Mouse (Mus musculus) neural tube, embryonic 15.5 days (tissue): Measurements from ENCODE around the gene Daam1. TPM values are rescaled to one million over a fixed set of nuclear protein-coding genes. Genes with fewer than 3 reads are reported as not detected.

Source experiments
- ATAC-seq: fragments of 200-750 bp; cut with Nextera tagmentation; 2 replicates; pipeline ENCODE4 v1.8.0; 2017; ENCODE audit warnings: mild to moderate bottlenecking, moderate TSS enrichment, moderate library complexity; ENCODE audit not compliant: low FRiP score
- H3K27ac ChIP-seq: fragments of 300-500 bp; sonication (generic); replicated peaks from 2 replicates; pipeline ENCODE4 v1.5.1; 2015; ENCODE audit warnings: mild to moderate bottlenecking, inconsistent platforms
- H3K27me3 ChIP-seq: fragments of 300-500 bp; sonication (generic); replicated peaks from 2 replicates; pipeline ENCODE4 v1.6.1; 2015; ENCODE audit warnings: inconsistent platforms
- H3K36me3 ChIP-seq: fragments of 300-500 bp; sonication (generic); 2 replicates; pipeline ENCODE4 v1.6.1; 2015; ENCODE audit warnings: inconsistent platforms
- H3K4me1 ChIP-seq: fragments of 300-500 bp; sonication (generic); 2 replicates; pipeline ENCODE4 v1.6.1; 2015; ENCODE audit warnings: inconsistent platforms
- H3K4me2 ChIP-seq: fragments of 300-500 bp; sonication (generic); 2 replicates; pipeline ENCODE4 v1.6.1; 2015; ENCODE audit warnings: inconsistent platforms, mild to moderate bottlenecking, moderate library complexity
- H3K4me3 ChIP-seq: fragments of 300-500 bp; sonication (generic); replicated peaks from 2 replicates; pipeline ENCODE4 v1.5.1; 2015; ENCODE audit warnings: mild to moderate bottlenecking, inconsistent platforms
- H3K9ac ChIP-seq: fragments of 300-500 bp; sonication (generic); replicated peaks from 2 replicates; pipeline ENCODE4 v1.6.1; 2015; ENCODE audit warnings: mild to moderate bottlenecking, inconsistent platforms
- H3K9me3 ChIP-seq: fragments of 300-500 bp; sonication (generic); replicated peaks from 2 replicates; pipeline ENCODE4 v1.6.1; 2016; ENCODE audit warnings: inconsistent platforms
- WGBS: fragments of 180-500 bp; shearing (Covaris S2); methylation state at CpG from one replicate; pipeline ENCODE4 v1.1.7; 2015; ENCODE audit warnings: mixed read lengths; 5-methylcytosine and 5-hydroxymethylcytosine counted together
- polyA plus RNA-seq: library from polyadenylated mRNA; unstranded; fragments of >200 nt; fragmentation: Nextera tagmentation; extraction: Ambion mirVana; gene quantifications from 2 replicates; pipeline ENCODE4 v1.2.1, GENCODE M21; 2015

The Daam1 gene
- polyA plus RNA-seq, 1 experiment from 2014 or later = 24.1 TPM

DNA sequence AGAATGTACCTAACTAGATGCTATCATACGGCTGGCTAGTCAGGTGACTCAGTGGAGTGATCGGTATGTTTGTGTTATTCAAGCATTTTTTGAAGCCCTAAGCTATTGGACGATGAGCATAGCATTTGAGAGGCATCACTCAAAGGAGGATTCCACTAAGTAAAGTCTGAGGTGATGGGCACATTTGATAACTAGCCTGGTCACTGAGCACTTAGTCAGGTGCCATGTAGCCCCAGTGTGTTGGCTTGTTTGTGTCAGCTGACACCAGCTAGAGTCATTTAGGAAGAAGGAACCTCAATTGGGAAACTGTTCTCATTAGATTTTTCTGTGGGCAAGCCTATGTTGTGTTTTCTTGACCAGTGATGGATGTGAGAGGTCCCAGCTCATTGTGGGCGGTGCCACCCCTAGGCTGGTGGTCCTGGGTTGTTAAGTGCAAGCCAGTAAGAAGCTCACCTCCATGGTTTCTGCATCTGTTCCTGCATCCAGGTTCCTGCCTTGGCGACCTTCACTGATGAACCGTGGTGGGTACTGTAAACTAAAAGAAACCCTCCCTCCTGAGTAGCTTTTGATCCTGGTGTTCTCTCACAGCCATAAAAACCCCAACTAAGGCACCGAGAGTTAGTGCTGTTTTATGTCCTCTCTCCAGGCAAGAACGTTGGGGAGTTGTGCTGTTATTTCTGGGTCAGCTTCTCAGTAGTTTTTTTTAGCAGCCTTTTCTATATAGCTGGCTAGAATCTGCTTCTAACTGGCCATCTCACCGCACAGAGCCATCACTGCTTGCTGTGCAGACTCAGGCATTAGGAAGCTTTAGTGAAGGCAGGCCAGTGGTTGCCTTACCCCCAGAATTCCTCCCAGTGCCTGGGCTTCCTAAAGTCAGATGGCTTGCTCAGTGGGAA, 36.7 kb downstream of the Daam1 start:
- Histone ChIP-seq H3K4me1 (peaks cover 25% of the 10 kb centered on the region), H3K4me3 (no peak overlapping the region), H3K27me3 (no peaks in the 10 kb centered on the region), H3K27ac (no peak overlapping the region), H3K4me2 (no peak overlapping the region), H3K36me3 (no peaks in the 10 kb centered on the region), H3K9ac (no peak overlapping the region), H3K9me3 (no peaks in the 10 kb centered on the region)
- ATAC-seq = no peak
- 51% methylated on average over 9 of the region's 9 CpGs for WGBS

DNA sequence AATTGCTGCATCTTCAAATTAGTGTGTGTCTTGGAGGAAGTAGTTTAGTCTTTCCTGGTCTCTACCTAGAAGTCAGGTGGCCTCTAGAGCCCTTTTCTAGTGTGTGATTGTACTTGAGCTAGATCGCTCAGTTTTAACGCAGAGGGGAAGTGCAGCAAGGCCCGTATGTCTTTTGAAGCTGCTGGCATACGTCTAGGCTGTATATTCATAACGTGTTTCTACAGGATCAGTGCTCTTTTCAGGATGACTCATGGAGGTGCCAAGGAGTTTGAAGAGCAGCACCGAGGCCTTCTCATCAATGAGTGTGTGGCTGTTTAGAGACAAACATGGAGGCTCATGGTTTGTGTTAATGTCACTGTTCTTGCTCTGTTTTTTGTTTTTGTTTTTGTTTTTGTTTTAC, 39.8 kb downstream of the Daam1 start:
- ATAC-seq = no peak

GRCm38 (mm10) chr12:71872330-71872729, 41.5 kb downstream of the Daam1 start:
- Histone ChIP-seq H3K4me2 (no peak overlapping the region), H3K27ac (no peak overlapping the region), H3K9me3 (no peaks in the 10 kb centered on the region), H3K4me1 (peaks cover 41% of the 10 kb centered on the region), H3K27me3 (no peaks in the 10 kb centered on the region), H3K9ac (no peak overlapping the region), H3K36me3 (no peaks in the 10 kb centered on the region), H3K4me3 (no peak overlapping the region)
- 87% methylated on average over 4 of the region's 4 CpGs for WGBS
- ATAC-seq = no peak

More for the DNA sequence above, 39.8 kb downstream of the Daam1 start:
- no peak overlapping the region for H3K4me2 ChIP-seq
- H3K9ac ChIP-seq = no peak overlapping the region
- H3K27me3 ChIP-seq = no peaks in the 10 kb centered on the region
- no peaks in the 10 kb centered on the region for H3K36me3 ChIP-seq
- H3K9me3 ChIP-seq = no peaks in the 10 kb centered on the region
- no peak overlapping the region for H3K4me3 ChIP-seq
- 88% methylated on average over 6 of the region's 6 CpGs for WGBS
- no peak overlapping the region for H3K27ac ChIP-seq
- H3K4me1 ChIP-seq = peaks cover 28% of the 10 kb centered on the region

- no peaks in the 10 kb centered on the region for H3K36me3 ChIP-seq
- H3K4me2 ChIP-seq = no peak overlapping the region
- ATAC-seq = no peak
- no peak overlapping the region for H3K9ac ChIP-seq
- H3K4me3 ChIP-seq = no peak overlapping the region
- WGBS = 94% methylated on average over 6 of the region's 6 CpGs
- no peak overlapping the region for H3K27ac ChIP-seq
- no peaks in the 10 kb centered on the region for H3K27me3 ChIP-seq
- H3K4me1 ChIP-seq = peaks cover 42% of the 10 kb centered on the region
- H3K9me3 ChIP-seq = no peaks in the 10 kb centered on the region
Observed at GRCm38 (mm10) chr12:71874561-71874960, 43.7 kb downstream of the Daam1 start.

- peaks cover 42% of the 10 kb centered on the region for H3K4me1 ChIP-seq
- no peaks in the 10 kb centered on the region for H3K9me3 ChIP-seq
- no peaks in the 10 kb centered on the region for H3K36me3 ChIP-seq
- H3K27me3 ChIP-seq = no peaks in the 10 kb centered on the region
- H3K4me2 ChIP-seq = no peak overlapping the region
- H3K9ac ChIP-seq = no peak overlapping the region
- ATAC-seq = no peak
- 90% methylated on average over 3 of the region's 3 CpGs for WGBS
- H3K27ac ChIP-seq = no peak overlapping the region
- no peak overlapping the region for H3K4me3 ChIP-seq
Observed at GRCm38 (mm10) chr12:71874984-71875383, 44.1 kb downstream of the Daam1 start.

GRCm38 (mm10) chr12:71875761-71876489, 45.0 kb downstream of the Daam1 start:
- Histone ChIP-seq H3K9ac (no peak overlapping the region), H3K9me3 (no peaks in the 10 kb centered on the region), H3K27ac (no peak overlapping the region), H3K4me1 (peaks cover 42% of the 10 kb centered on the region), H3K4me2 (no peak overlapping the region), H3K4me3 (no peak overlapping the region), H3K36me3 (no peaks in the 10 kb centered on the region), H3K27me3 (no peaks in the 10 kb centered on the region)
- ATAC-seq = no peak
- WGBS = 52% methylated on average over 7 of the region's 7 CpGs

DNA sequence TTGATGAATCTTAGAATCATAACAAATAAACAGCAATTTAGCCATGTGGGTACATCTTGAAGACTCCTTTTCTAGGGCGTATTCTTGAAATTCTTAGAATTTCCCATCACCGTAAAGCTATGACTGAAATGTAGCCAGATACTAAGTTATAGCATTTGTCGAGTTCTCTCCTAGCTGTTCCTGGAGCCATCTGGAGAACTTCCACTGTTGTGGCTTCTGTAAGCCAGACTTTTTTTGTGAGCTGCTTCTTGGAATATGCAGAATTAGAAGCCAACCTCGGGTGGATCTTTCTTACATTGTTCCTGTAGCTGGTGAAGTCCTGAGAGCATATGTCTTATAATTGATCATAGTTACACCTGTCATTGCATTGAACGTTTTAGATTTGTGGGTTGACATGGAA, 50.1 kb downstream of the Daam1 start:
- Histone ChIP-seq H3K27me3 (no peaks in the 10 kb centered on the region), H3K4me1 (peaks cover 55% of the 10 kb centered on the region), H3K4me2 (no peak overlapping the region), H3K36me3 (no peaks in the 10 kb centered on the region), H3K9ac (no peak overlapping the region), H3K9me3 (no peaks in the 10 kb centered on the region), H3K4me3 (no peak overlapping the region), H3K27ac (no peak overlapping the region)
- WGBS = 85% methylated on average over 5 of the region's 5 CpGs
- no peak for ATAC-seq

- Histone ChIP-seq H3K9ac (no peak overlapping the region), H3K4me3 (no peak overlapping the region), H3K36me3 (no peaks in the 10 kb centered on the region), H3K27ac (no peak overlapping the region), H3K27me3 (no peaks in the 10 kb centered on the region), H3K9me3 (no peaks in the 10 kb centered on the region), H3K4me2 (no peak overlapping the region), H3K4me1 (peaks cover 55% of the 10 kb centered on the region)
- 71% methylated on average over 4 of the region's 4 CpGs for WGBS
- ATAC-seq = no peak
Observed at GRCm38 (mm10) chr12:71881477-71881876, 50.6 kb downstream of the Daam1 start.

GRCm38 (mm10) chr12:71883066-71883711, 52.3 kb downstream of the Daam1 start:
- H3K4me3 ChIP-seq = no peak overlapping the region
- H3K27ac ChIP-seq = no peak overlapping the region
- H3K9ac ChIP-seq = no peak overlapping the region
- H3K4me2 ChIP-seq = no peak overlapping the region
- H3K9me3 ChIP-seq = no peaks in the 10 kb centered on the region
- H3K27me3 ChIP-seq = no peaks in the 10 kb centered on the region
- peaks cover 42% of the 10 kb centered on the region for H3K4me1 ChIP-seq
- ATAC-seq = no peak
- H3K36me3 ChIP-seq = no peaks in the 10 kb centered on the region
- WGBS = 70% methylated on average over 9 of the region's 9 CpGs

GRCm38 (mm10) chr12:71885170-71885574, 54.3 kb downstream of the Daam1 start:
- Histone ChIP-seq H3K9ac (no peak overlapping the region), H3K36me3 (no peaks in the 10 kb centered on the region), H3K27me3 (no peaks in the 10 kb centered on the region), H3K27ac (no peak overlapping the region), H3K4me3 (no peak overlapping the region), H3K4me2 (no peak overlapping the region), H3K9me3 (no peaks in the 10 kb centered on the region), H3K4me1 (peaks cover 45% of the 10 kb centered on the region)
- ATAC-seq = no peak; the same call in 1 of the 2 replicates
- 64% methylated on average over 2 of the region's 2 CpGs for WGBS

- Histone ChIP-seq H3K27me3 (no peaks in the 10 kb centered on the region), H3K9ac (no peak overlapping the region), H3K4me3 (no peak overlapping the region), H3K4me2 (no peak overlapping the region), H3K4me1 (peaks cover 45% of the 10 kb centered on the region), H3K36me3 (no peaks in the 10 kb centered on the region), H3K9me3 (no peaks in the 10 kb centered on the region), H3K27ac (no peak overlapping the region)
- WGBS = 86% methylated on average over 4 of the region's 4 CpGs
- no peak for ATAC-seq
Observed at GRCm38 (mm10) chr12:71885717-71886116, 54.8 kb downstream of the Daam1 start.
